Mouse (Mus musculus): Measurements from ENCODE around the gene Stn1.

The Stn1 gene

GRCm38 (mm10) chr19:47538801-47539200, 1.5 kb upstream of the Stn1 start:
- DNase-seq: no peak

DNA sequence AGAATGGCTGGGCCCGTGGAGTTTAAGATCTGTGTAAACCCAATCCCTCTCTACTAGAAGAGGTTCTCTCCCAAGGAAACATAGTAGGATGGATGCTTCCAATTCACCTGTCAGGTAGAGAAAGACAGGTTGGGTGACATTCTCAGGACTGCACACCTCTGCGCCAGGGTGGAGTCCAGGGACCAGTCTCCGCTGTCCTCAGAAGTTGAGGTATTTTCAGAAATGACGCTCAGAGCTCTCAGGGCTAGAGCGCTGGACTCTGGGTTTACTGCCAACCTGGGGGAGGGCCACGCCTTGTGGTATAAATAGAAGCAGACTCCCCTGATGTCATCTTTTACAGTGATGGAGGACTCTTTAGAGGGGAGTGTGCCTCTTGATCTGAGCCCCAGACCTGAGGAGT, 572 bp upstream of the Stn1 start:
- DNase-seq: peak; percentile 5

DNA sequence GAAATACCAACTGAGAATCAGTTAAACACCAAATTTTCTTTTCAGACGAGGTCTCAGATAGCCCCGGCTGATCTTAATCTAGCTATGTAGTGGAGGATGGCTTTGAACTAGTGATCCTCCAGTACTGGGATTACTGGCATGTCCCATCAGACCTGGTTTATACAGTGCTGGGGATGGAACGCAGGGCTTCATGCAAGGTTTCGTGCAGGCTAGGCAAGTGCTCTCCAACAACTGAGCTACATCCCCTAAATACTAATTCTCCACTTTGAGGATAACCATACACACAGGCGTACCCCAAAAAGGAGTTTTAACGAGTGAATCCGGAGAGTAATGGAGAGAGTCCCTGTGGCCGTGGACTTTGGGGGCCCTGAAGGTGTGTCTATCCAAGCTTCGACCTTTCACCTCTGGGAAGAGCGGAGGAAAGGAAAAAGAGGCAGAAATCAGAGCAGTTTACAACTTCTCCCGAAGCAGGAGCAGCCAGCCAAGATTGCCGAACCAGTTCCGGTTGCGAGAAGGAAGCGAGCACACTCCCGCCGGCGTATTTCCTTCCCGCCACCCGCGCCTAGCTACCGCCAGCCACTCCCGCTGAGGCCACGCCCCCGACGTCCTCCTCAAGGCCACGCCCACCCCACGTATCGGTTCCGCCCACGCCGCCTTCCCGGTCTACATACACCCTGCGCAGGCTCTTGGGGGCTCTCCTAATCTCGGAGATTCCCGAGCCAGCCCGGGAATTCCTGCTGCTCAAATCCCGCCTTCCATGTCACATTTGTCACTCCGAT, 597 bp downstream of the Stn1 start:
- DNase-seq: peak; percentile 95

DNA sequence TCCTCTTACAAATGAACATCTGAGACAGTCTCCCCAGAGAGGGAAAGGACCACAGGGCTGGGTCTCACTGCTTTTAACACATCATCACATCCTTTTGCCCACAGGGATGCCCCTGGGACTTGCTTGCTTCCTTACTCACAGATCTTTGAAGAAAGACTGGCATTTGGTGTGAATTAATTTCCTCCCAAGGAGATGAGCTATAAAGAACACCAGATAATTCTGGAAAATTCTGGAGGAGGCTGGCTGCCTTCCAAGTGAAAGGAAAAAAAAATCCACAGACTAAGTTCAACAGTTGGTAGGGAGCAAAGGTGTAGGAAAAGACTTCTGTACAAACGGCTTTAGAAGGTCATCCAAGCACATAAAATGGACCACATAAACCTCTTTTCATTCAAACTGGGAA, 3.2 kb downstream of the Stn1 start:
- DNase-seq: no peak

DNA sequence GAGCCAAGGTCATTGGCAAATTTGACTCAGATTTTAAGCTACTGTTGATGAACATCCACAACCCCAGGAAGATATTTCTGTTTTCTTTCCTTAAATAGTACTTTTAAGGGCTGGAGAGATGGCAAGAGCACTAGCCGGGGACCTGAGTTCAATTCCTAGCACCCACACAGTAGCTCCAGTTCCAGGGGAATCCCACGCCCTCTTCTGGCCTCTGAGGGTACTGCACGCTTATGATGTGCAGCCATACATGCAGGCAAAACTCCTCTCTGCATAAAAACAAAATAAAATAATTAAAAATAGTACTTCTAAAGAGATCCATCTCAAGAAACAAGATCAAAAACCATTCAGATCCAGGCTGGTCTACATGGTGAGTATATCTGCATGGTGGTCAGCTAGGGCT, 4.9 kb downstream of the Stn1 start:
- DNase-seq: no peak

GRCm38 (mm10) chr19:47531309-47531708, 6.0 kb downstream of the Stn1 start:
- no peak for DNase-seq

GRCm38 (mm10) chr19:47526239-47526986, 10.9 kb downstream of the Stn1 start:
- DNase-seq: no peak

GRCm38 (mm10) chr19:47524905-47525304, 12.4 kb downstream of the Stn1 start:
- DNase-seq: no peak

DNA sequence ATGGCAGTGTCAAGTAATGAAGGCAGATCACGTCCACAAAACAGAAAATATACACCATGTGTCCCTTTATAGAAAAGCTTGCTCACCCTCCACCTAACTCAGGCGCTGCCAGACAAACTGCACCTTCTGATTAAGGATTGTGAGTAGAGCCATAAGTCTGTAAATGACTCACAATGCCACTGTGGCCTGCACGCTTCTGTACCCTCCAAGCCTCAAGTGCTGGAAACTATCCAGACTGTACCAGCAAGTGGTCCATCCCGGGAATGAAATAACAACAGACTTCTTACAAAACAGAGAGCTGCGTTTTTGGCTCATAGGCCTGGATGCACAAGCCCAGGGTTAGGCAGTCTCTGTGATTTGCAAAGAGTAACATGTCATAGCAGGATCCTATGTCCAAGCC, 15.9 kb downstream of the Stn1 start:
- DNase-seq: no peak

- no peak for DNase-seq
Measured at GRCm38 (mm10) chr19:47519163-47519893, 18.0 kb downstream of the Stn1 start.

- DNase-seq: no peak
Measured at GRCm38 (mm10) chr19:47518475-47519162, 18.7 kb downstream of the Stn1 start.

DNA sequence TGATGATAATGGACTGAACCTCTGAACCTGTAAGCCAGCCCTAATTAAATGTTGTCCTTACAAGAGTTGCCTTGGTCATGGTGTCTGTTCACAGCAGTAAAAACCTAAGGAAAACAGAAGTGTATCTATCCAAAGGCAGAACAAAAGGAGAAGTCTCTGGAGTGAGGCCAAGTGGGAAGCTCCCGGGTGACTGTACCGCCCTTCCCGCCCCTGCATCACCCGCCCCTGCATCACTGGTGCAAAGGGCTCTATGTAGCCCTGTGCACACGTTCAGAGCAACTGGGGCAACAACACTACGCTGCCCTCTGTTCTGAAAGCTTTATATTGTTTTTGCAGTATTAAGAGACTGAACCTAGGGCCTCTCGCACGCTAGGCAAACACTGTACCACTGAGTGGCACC, 19.7 kb downstream of the Stn1 start:
- DNase-seq: no peak

- DNase-seq: no peak
Measured at GRCm38 (mm10) chr19:47516879-47517278, 20.4 kb downstream of the Stn1 start.

- no peak for DNase-seq
Measured at GRCm38 (mm10) chr19:47515091-47515490, 22.2 kb downstream of the Stn1 start.

DNA sequence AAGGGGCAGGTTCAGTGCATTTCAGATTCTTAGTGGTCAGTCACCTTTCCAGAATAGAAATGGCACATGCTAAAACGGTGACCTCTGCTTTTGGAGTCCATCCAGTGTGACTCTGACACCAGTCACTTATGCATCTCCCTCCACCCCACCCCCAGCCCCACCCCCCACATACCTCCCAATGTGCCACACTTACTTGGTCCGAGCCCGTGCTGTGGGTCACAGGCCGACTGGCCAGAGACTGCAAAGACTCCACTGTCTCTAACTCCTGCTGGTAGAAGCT, 23.7 kb downstream of the Stn1 start:
- DNase-seq: no peak

DNA sequence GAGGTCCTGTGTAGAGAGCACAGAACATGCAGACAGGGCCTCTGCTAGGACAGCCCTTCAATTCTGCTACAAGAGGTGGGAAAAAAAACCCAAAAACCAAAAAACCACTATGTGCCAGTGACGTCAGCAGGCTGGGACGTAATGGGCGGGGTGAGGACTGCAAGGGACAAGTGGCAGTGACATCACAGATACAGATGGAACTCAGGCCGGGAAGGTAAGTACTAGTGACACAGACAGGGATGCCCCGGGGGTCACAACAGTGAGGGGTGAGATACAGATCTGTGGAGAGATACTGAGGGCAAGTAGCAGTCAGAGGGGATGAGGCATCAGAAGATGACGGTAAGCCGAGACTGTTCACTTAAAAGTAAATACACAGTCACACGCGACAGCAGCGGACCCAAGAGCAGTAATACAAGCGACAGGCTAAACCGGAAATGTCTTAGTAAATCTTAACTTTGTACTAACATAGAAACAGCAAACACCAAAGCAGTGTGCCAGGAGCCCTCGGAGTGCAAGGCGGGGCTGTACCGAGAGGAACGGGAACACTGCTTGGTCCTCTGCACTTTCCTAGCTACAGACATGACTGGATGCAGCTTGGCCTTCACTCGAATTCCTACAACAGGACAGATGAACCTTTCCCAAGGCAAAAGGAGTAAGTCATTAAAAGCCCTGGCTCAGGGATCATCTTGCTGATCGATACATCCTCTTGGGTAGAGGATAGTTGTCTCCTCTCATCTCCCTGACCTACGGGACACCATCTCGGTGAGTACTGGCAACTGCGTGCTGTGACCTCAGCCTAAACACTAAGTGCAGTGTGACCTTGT, 24.3 kb downstream of the Stn1 start:
- DNase-seq: no peak

- DNase-seq: no peak
Measured at GRCm38 (mm10) chr19:47511958-47512357, 25.3 kb downstream of the Stn1 start.

GRCm38 (mm10) chr19:47511294-47511675, 26.0 kb downstream of the Stn1 start:
- no peak for DNase-seq

DNA sequence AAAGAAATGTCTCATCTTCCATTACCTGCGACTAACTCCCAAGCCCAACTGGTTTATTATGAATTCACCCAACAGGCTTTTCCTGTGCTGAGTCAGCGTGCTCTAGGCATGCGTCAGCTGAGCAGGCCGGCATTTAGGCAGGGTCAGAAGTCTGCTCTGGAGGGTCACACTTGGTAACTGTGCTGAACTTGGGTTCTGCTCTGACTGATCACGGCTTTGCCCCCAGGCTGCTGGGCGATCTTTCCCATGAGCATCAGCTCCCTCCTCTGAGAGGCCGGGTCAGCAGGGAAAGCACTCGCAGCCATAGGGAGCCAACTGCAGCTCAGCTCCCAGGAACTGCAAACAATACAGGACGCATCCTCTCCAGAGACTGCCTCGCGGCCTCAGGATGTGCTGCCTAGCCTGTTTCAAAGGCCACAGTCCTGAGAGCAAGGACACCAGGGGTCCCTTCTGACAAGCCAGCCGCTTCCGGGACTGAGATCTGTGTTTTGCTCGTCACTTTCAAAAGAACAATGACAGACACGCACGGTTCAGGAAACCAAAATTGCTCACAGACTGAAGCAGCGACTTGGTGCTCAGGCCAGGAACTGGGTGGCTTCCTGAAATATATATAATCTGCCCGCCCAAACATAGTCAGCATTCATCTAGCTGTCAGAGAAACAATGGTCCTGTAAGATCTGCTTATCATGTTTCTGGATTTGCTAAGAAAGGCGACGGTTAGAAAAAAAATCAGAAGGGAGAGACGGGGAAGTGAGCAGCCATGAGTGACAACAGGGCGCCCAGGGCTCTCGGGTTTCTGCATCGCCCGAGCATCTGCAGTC, 26.6 kb downstream of the Stn1 start:
- no peak for DNase-seq

DNA sequence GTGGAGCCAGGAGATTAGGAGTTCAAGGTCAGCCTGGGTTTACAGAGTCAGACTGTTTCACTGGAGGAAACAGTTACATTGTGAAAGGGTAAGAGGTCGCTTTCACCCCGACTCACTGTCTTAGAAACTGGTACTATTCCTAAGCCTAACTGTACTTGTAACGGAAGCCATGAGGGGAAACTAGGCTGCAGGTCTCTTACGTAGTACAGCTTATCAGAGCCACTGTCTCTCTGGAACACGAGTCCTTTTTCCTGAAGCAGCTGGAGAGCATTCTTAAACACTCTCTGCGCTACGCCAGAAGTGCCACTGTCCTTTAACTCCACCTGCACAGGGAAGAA, 27.2 kb downstream of the Stn1 start:
- no peak for DNase-seq

DNA sequence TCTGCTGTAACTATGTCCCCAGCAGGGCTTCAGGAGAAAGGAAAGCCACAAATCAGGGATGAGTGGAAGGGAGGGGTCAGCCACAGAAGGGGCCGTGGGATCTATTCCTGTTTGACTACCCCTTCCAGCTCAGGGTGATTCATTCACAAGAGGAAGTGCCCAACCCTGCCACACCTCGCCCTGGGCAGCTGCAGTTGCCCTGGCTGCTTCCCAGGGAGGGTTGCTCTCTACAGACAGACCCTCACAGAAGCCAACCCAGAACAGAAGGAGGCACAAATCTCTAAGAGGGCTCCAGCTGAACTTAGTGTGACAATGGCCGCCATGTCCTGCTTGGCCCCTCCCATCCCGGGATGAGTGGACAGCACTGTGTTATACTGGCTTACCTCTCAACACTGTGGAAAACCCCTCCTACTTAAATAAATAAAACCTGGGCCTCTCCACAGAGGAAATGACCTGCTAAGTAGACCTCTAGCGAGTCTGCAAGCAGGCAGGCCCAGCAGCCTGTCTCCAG, 28.5 kb downstream of the Stn1 start:
- DNase-seq: no peak

DNA sequence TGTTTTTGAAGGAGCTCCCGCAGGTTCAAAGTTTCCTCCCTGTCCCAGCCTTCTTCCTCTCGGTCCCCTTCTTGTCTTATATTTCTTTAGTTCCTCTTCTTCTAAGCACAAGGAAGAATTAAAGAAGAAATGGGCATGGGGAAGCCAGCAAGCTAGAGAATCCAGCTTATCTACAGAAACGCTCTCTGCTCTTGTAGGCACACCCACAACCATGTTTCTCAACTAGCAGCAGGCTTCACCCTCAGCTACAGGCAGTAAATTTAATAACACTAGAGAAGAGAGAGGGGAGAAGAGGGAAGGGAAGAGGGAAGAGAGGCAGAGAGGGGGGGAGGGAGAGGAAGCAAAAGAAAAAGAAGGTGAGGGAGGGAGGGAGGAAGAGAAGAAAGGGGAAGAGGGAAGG, 29.1 kb downstream of the Stn1 start:
- DNase-seq: no peak
